Mouse (Mus musculus): ENCODE data around the gene Scn11a.

Scn11a gene

DNA sequence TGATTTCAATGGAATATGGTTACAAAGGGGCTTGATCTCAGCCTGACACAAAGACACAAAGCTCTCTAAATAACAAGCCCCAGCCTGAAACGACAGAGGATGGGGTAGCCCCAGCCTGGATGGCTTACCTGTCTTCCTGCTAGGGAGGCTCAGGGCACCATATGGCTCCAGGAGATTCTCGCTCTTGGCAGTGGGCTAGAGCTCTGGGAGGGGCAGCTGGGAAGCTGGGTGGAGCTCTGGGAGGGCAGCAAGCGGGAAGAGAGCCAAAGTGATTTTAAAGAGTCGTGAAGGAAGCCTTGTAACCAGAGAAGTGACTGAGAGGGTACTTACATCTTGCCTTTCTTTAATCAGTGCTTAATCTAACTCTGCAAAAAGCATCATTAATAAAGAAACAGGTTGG lies at the start of gene Scn11a:
Scn11a (minus strand) TSS at position 160 of the 400 bp plus-strand sequence.
- no peak for DNase-seq (ENCODE audit: low spot score in 2 of 2)

- no peak for DNase-seq (ENCODE audit: low spot score in 2 of 2)
Observed at GRCm38 (mm10) chr9:119854170-119854569, 28.9 kb upstream of the Scn11a start.

GRCm38 (mm10) chr9:119853071-119853846 lies 28.0 kb upstream of the Scn11a start:
- no peak for DNase-seq (ENCODE audit: low spot score in 2 of 2)

- no peak for DNase-seq (ENCODE audit: low spot score in 2 of 2)
Observed at GRCm38 (mm10) chr9:119852347-119853030, 27.2 kb upstream of the Scn11a start.

DNA sequence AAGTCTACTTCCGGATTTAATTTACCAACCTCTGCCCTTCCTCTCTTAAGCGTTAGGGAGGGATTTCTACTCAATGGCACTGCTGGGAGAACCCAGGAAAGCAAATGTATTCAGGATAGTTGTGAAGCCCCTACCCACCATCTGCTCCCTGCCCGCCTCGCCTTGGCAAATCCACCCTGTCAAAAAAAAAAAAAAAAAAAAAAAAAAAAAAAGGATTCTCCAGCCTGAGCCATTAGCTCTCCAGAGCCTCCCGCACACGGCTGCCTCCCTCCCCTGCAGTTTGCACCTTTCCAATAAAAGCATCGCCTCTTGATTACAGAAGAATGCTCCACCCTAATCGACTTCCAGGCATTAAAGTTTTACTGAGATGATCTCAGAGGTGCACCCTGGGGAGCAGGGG lies 24.0 kb upstream of the Scn11a start:
- DNase-seq (ENCODE audit: low spot score in 2 of 2) = no peak

- DNase-seq (ENCODE audit: low spot score in 2 of 2) = no peak
Observed at GRCm38 (mm10) chr9:119848671-119849070, 23.4 kb upstream of the Scn11a start.

GRCm38 (mm10) chr9:119847187-119847586 lies 21.9 kb upstream of the Scn11a start:
- DNase-seq (ENCODE audit: low spot score in 2 of 2) = no peak

- no peak for DNase-seq (ENCODE audit: low spot score in 2 of 2)
Observed at GRCm38 (mm10) chr9:119844724-119845123, 19.5 kb upstream of the Scn11a start.

DNA sequence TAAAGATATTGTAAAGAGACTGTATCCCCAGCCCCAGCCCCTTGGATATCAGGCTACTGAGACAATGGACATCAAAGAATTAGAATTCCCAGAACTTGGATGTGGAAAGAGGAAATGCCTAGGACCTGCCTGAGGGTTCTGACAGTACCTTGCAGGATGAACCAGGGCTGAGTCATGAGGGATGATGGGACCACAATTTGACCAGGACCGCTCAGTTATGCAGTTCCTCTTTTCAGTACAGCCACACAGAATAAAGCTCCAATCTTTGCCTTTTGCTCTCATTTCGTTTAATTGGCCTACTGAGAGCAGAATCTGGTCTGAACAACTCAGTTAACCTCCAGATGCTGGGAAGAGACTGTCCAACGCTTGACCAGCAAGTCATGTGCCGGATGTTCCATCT lies 18.3 kb upstream of the Scn11a start:
- DNase-seq (ENCODE audit: low spot score in 2 of 2) = no peak

DNA sequence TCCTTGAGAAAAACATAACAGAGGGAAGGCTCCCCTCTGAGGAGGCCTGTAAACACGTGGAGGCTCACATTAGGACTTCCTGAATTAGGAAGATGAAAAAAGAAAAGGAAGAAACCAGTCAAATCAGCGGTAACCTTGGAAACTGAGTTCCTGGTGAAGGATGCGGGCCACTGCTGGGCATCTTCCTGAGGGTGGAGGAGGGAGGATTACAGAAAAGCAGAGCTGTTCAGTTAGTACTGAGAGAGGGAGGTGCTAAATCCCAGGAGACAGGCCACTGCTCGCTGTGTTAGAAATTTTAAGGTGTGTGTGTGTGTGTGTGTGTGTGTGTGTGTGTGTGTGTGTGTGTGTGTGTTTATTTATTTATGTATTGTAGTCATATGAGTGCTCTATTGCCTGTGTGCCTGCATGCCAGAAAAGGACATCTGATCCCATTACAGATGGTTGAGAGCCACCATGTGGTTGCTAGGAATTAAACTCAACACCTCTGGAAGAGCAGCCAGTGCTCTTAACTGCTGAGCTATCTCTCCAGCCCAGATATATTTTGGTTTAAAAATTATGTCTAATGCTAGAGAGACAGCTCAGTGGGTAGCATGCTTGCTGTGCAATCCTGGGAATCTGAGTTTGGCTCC lies 17.4 kb upstream of the Scn11a start:
- no peak for DNase-seq (ENCODE audit: low spot score in 2 of 2)

DNA sequence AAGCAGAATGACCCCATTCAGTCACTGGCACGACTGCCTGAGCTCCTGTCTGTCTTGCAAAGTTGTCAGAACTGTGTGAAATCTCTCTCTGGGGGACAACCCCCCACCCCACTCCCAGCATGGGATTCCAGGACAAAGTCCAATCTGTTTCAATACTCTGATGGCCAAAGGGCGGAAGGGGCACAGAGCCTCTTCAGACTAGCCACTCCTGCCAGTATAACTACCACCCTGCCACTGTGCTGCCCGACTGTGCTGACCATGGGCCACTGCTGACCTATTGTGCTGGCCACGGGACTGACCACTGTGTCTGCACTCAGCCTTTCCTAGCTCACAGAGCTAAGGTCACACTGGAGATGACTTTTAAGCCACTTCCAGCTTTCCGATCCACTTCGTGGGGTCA lies 16.8 kb upstream of the Scn11a start:
- no peak for DNase-seq (ENCODE audit: low spot score in 2 of 2)

- no peak for DNase-seq (ENCODE audit: low spot score in 2 of 2)
Observed at GRCm38 (mm10) chr9:119841159-119841558, 15.9 kb upstream of the Scn11a start.

DNA sequence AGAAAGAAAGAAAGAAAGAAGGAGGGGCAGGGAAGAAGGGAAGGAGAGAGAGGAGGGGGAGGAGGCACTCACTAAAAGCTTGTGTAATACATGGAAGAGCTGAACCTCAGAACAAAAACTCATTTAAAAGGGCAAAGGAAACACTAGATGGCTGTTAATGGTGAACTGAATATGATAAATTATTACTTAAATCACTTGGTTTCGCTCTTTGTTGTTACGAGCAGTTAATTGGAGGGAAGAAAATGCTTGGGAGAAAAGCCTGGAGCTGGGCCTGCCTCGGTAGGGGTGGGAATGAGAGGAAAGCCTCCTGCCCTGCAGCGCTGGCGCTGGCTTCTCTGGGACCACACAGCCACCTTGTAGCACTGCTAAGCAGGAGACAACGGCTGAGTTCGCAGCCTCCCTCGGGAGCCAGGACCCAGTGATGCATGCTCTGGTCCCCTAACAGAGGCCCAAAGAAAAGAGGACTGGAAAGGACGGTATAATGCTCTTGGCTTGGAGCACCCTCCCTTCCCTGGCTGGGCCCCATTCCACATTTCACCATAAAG lies 10.4 kb upstream of the Scn11a start:
- DNase-seq (ENCODE audit: low spot score in 2 of 2) = no peak

- no peak for DNase-seq (ENCODE audit: low spot score in 2 of 2)
Observed at GRCm38 (mm10) chr9:119831001-119831400, 5.7 kb upstream of the Scn11a start.

DNA sequence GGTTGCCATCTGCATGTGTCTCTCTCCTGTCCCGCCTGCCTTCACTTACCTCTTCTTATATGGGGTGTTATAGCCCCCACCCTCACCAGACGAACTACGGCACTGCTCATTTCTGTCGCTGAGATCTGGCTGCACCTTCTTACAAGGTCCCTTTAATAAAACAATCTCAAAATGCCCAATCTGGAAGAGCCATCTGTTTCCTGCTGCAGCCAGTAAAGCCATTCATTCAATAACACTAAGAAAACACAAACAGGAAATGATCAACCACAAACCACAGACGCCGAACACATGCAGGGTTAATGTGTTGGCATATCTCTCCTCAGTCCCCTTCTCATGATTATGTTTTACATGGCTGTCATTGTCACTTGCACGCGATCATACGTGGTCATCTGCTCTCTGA lies 1.5 kb downstream of the Scn11a start:
- no peak for DNase-seq (ENCODE audit: low spot score in 2 of 2)

DNA sequence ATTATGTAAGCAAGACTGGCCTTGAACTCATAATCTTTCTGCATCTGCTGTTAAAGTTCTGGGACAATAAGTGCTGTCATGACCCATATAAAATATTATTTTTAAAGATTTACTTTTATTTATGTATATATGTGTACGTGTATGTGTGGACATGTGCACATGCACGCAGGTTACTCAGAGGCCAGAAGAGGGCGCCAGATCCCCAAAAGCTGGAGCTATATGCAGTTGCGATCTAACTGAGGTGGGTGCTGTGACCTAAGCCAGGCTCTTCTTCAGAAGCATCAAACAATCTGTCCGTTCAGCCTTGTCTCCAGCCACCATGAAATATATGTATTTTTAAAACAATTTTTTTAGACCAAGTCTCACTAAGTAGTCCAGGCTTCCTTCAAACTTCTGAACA lies 11.6 kb downstream of the Scn11a start:
- no peak for DNase-seq (ENCODE audit: low spot score in 2 of 2)

DNA sequence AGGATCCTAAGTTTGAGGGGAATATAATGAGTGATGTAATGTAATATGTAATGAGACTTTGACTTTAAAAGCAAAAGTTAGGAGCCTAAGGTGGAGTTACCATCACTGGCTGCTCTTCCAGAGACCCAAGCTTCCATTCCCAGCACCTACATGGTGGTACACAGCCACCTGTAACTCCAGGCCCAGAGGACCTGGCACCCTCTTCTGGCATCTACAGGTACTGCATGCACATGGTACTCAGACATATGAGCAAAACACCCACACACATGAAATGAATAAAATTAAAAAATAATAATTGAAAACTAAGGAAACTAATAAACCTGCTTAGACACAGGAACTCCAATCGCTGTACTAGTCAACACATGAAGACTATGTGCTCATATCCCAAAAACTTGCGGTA lies 18.8 kb downstream of the Scn11a start:
- no peak for DNase-seq (ENCODE audit: low spot score in 2 of 2)

- DNase-seq (ENCODE audit: low spot score in 2 of 2) = no peak
Observed at GRCm38 (mm10) chr9:119804501-119804847, 20.8 kb downstream of the Scn11a start.

GRCm38 (mm10) chr9:119803845-119804500 lies 21.3 kb downstream of the Scn11a start:
- DNase-seq (ENCODE audit: low spot score in 2 of 2) = no peak

GRCm38 (mm10) chr9:119803169-119803827 lies 22.0 kb downstream of the Scn11a start:
- no peak for DNase-seq (ENCODE audit: low spot score in 2 of 2)

DNA sequence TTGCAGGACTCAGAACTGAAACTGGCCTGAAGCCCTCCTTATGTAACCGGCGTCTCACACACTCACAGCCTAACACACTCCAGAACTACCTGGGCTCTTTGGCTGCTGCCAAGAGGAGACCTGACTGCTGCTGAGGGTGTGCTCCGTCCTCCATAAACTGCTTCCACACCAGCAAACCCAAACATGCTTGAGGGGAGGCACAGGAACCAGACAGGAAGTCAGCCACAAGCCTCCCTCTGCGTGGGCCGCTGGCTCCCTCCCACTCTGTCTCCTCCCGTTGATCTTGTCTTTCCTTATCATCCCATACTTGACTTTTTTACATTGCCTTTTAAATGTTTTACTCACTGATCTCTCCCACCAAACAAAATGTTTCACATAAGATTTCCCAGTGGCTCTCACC lies 23.8 kb downstream of the Scn11a start:
- no peak for DNase-seq (ENCODE audit: low spot score in 2 of 2)

GRCm38 (mm10) chr9:119796791-119797190 lies 28.5 kb downstream of the Scn11a start:
- DNase-seq (ENCODE audit: low spot score in 2 of 2) = no peak
